Mouse (Mus musculus): ENCODE measurements around the gene Kctd7.
A peak's percentile ranks its signal among the peaks of the same experiment; 100 is the strongest.

Kctd7 gene

DNA sequence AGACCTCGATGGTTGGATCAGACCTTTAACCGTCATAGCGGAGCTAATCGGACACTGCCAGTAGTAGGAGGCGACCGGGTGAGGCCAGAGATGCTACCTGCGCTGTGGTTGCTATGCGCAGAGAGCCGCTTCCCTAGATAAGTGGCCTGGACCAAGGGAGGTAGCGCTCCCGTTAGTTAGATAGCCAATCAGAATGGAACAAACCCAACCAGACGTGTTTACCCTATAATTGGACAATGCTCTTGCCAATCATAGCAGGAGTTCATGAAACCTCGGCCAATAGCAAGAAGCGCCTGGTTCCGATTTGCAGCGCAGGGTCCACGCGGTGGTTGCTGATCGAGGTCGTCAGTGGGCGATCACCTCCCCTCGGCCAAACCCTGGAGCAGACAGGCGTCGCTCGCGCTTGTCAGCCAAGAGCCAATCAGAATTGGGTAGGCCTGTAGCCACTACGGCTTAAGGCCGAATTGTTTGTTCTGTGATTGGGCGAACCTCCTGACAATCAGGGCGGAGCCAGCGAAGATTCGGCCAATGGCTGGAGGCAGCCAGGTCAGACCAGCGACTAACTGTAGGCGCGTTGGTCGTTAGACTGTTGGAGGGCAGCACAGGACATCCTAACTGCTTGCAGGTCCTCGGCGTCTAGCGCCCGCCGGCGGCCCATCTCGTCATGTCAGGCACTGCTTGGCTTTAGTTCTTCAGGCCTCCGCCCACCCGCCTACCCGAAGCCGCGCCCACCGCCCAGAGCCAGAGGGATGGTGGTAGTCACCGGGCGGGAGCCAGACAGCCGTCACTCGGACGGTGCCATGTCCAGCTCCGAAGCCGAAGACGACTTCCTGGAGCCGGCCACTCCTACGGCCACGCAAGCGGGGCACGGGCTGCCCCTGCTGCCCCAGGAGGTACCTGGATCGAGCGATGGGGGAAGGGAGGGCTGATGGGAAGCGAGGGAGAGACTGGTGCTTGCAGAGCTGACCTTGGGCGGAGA is at the start of gene Kctd7:
TSS of gene Kctd7 (plus strand) at position 528 of the 979 bp plus-strand sequence.
- DNase-seq, result peak; percentile 89 to 95

DNA sequence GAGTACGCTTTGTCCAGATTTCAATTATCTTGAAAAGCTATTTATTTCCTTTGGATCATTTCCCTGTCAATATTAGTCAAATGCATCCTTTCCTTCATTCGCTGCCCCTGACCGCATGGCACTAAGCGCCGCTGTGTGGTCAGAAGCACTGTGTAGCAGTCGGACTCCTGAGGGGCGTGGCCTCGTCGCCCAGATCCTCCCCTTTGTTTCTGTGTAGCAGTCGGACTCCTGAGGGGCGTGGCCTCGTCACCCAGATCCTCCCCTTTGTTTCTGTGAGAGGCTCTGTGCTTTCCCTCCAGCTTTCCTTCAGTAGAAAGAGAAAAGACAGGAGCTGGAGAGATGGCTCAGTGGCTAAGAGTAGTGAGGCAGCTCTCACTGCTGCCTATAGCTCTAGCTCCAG is 47.9 kb upstream of the Kctd7 start:
- DNase-seq, result no peak

- no peak for DNase-seq
These were observed 46.8 kb upstream of the Kctd7 start for GRCm38 (mm10) chr5:130097837-130098236.

- no peak for DNase-seq
These were observed 42.9 kb upstream of the Kctd7 start for GRCm38 (mm10) chr5:130101724-130102123.

DNA sequence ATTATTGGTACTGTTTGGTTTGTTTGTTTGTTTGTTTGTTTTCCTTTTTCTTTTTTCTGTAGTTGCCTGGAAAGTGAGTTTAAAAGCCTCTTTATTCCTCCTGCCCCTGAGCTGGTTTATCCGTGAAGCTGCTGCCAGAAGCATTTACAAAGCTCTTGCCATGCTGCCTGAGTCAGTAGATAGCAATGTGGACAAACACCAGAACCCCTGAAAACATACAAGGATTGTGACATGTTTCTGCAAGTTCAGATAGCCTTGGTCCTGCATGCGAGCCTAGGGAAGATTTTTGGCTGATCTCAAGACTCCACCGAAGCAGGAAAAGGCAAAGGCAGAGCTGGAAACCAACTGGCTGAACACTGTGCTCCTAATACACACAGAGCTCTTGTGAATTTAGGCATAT is 35.3 kb upstream of the Kctd7 start:
- no peak for DNase-seq

DNA sequence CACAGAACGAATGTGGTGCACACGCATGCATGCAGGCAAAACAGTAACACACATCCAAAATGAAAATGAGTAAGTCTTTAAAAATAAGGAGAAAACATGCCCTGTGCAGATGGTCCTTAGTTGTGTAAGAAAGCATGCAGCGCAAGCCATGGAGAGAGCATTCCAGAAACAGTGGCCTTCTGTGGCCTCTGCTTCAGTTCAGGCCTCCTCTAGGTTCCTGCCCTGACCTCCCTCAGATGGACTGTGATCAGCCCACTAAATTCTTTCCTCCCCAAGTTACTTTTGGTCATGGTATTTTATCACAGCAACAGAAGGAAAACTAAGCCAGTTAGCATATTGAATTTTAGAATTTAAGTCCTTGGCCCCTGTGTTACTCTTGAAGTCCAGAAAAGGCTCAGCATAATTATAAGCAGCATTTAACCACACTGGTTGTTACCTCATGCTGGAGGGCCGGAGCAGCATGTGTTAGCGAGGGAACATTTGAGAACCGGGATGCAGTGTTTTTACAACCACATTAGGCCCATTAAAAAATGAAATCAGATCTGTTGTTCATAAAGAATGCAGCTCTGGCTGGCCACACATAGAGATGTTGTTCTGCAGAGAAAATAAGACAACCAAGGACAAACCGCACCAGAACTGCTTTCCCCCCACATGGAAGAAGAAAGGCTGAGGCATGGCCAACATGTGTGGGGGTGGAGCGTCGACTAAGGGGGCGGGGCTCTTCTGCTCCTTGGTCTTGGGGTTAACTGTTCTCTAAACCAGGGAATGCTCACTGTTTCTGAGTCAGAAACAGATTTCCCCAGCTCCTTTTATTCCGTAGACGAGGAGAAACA is 33.8 kb upstream of the Kctd7 start:
- DNase-seq, result no peak

DNA sequence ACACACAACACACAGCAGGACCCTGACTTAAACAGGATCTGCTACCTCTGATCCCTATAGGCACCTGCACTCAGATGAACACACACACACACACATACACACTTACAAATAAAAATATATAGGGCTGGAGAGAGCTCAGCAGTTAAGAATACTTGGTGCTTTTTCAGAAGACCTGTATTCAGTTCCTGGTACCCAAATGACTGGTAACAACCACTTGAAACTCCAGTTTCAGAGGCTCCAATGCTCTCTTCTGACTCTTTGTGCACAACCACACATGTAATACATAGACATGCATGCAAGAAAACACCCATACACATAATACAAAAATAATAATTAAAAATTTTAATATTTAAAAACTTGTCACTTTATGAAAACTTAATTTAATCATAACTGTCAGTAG is 32.0 kb upstream of the Kctd7 start:
- no peak for DNase-seq

DNA sequence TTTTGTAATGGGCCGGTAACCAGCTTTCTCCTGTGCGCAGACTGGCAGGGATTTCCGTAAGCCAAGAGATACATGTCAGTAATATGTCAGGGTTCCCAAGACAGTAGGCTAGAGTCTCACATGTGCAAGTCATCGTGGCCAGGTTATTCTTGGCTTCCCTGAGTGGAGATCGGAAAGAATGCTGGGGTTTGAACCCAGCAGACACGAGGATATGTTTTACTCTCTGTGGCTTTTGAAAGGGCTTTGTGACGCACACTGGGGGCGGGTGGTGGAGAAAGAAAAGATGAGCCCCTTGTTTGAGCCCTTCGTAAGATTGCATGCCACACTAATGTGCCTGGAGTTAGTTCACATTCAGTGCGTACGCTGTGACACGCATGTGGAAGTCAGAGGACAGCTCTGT is 28.5 kb upstream of the Kctd7 start:
- DNase-seq, result no peak

- DNase-seq, result no peak
These were observed 27.8 kb upstream of the Kctd7 start for GRCm38 (mm10) chr5:130116857-130117256.

GRCm38 (mm10) chr5:130117932-130118331 is 26.7 kb upstream of the Kctd7 start:
- no peak for DNase-seq

- DNase-seq, result no peak
These were observed 25.4 kb upstream of the Kctd7 start for GRCm38 (mm10) chr5:130119236-130119635.

GRCm38 (mm10) chr5:130120070-130120736 is 24.5 kb upstream of the Kctd7 start:
- DNase-seq, result no peak

GRCm38 (mm10) chr5:130120904-130121303 is 23.8 kb upstream of the Kctd7 start:
- DNase-seq, result no peak

DNA sequence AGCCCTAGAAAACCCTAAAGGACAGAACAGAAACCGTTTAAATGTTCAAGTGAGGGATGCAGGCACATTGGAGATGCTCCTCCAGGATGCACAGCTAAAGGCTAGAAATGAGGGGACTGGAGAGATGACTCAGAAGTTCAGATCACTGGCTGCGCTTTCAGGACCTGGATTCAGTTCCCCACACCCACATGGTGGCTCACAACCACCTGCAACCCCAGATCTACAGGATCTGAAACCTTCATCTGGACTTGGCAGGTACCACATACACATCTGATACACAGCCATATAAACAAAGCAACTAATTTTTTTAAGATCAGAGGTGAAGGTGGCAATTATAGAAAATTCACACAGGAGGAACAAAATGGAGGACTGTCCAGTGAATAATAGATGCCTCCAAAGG is 22.3 kb upstream of the Kctd7 start:
- DNase-seq, result no peak

- no peak for DNase-seq
These were observed 20.4 kb upstream of the Kctd7 start for GRCm38 (mm10) chr5:130124271-130124670.

DNA sequence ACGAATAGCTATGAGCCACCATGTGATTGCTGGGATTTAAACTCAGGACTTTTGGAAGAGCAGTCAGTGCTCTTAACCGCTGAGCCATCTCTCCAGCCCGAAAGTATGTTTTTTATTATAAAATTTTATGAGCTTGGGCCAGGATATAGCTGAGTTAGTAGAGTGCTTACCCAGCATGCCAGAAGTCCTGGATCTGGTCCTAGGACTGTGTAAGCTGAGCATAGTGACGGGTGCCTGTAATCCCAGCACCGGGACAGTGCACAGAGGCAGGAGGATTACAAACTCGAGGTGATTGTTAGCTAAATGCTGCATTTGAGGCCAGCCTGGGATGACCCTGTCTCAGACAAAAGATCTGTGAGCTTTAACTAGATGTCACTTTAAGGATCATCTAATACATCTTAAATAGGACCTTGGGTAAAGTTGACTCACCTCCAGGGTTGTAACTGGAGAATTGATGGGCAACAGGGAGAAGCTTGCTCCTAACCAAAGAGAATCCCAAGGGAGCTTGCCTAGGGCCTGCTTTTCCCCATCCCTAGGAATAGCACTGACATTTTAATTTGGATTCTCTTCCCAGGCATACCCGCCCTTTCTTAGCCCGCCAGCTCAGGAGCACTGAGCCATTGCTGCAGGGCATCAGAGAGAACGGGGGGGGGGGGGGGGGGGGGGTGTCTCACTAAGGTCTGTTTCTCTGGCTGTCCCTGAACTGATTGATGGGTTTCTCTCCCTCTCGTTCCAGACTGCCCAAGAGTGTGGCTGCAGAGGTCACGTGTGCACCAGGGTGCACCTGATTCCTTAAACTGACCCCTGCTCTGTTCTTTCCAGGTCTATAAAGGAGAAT is 15.8 kb upstream of the Kctd7 start:
- DNase-seq, result no peak

- DNase-seq, result no peak
These were observed 15.2 kb upstream of the Kctd7 start for GRCm38 (mm10) chr5:130129524-130129793.

- no peak for DNase-seq
These were observed 8.1 kb upstream of the Kctd7 start for GRCm38 (mm10) chr5:130136597-130136996.

DNA sequence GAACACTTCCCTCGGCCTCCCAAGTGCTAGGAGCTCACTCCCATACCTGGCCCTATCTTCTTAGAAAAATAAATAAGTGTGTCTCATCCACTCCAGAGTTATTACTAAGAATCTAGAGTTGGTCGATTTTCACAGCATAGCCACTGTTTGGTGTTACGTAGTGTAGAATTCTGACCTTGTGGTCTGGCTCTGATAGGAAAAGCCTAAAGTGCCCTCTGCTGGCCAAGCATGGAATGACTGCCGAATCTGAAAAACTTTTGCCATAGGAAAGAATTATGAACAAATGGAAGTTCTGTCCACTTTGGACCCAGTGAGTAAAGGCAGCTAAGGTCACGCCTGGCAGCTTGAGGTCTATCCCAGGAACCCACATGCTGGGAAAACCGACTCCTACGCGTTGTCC is 5.3 kb upstream of the Kctd7 start:
- peak; percentile 13 to 25 for DNase-seq

DNA sequence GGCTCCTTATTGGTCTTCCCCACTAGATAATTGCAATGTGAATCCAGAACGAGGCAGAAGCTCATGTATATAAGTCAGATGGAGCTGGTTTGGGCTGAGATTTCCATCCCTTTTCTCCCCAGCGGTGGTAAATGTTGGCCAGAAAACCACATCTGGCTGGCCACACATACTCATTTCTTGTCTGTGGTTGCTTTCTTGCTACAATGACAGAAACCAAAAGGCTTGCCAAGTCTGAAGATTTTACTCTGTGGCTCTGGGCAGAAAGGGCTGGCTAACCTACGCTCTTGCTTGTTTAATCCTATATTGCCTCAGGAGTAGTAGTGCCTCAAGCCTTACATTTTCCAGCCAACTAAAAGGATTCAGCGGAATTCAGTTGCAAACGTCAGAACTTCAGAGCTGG is 3.5 kb upstream of the Kctd7 start:
- no peak for DNase-seq

- no peak for DNase-seq
These were observed 2.6 kb upstream of the Kctd7 start for GRCm38 (mm10) chr5:130142041-130142440.

GRCm38 (mm10) chr5:130143101-130143500 is 1.6 kb upstream of the Kctd7 start:
- DNase-seq, result no peak

DNA sequence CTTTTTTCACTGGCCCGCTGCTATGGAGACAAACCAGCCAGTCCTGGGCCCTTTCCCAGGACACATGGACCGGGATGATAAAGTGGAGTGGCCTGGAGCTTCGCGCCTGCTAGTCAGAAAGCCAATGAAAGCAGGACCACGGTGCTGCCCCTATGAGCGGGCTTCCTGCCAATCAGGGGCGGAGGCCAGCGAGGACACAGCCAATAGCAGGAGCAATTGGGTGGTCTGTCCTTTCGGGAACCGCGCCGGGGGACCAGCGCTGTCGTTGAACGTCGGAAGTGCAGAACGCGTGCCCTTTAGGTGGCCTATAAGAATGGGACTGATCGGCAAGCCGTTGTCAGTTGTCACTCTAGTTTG is 706 bp upstream of the Kctd7 start:
- DNase-seq, result peak; percentile 46 to 49

Measured in thymus, adult 18-20 months (tissue).